Mouse (Mus musculus) midbrain, postnatal 0 days (tissue): Measurements from ENCODE around the gene Sord. TPM values are rescaled to one million over a fixed set of nuclear protein-coding genes. Genes with fewer than 3 reads are reported as not detected.
A peak's percentile ranks its signal among the peaks of the same experiment; 100 is the strongest.

Source experiments
- ATAC-seq: fragments of 200-750 bp; cut with Nextera tagmentation; 2 replicates; pipeline ENCODE4 v1.8.0; 2017; ENCODE audit warnings: moderate number of reproducible peaks, mild to moderate bottlenecking, moderate TSS enrichment, moderate library complexity; ENCODE audit not compliant: low FRiP score
- DNase-seq: peaks from one replicate; pipeline ENCODE4 v3.0.0-alpha.2; 2015; ENCODE audit warnings: low spot score
- H3K27ac ChIP-seq: fragments of 300-500 bp; sonication (generic); 2 replicates; pipeline ENCODE4 v1.5.1; 2014; ENCODE audit warnings: low read depth, mild to moderate bottlenecking, low read length, mixed read lengths
- H3K27me3 ChIP-seq: fragments of 300-500 bp; sonication (generic); 2 replicates; pipeline ENCODE4 v1.6.1; 2014; ENCODE audit warnings: low read length, control low read depth, mixed read lengths; ENCODE audit not compliant: insufficient read depth
- H3K36me3 ChIP-seq: fragments of 300-500 bp; sonication (generic); 2 replicates; pipeline ENCODE4 v1.6.1; 2014; ENCODE audit warnings: low read length, control low read depth, mixed read lengths; ENCODE audit not compliant: insufficient read depth
- H3K4me1 ChIP-seq: fragments of 300-500 bp; sonication (generic); 2 replicates; pipeline ENCODE4 v1.6.1; 2014; ENCODE audit warnings: mild to moderate bottlenecking, control low read depth, antibody characterized with exemption, low read length, mixed read lengths; ENCODE audit not compliant: insufficient read depth
- H3K4me2 ChIP-seq: fragments of 300-500 bp; sonication (generic); 2 replicates; pipeline ENCODE4 v1.6.1; 2014; ENCODE audit warnings: low read depth, mild to moderate bottlenecking, low read length, mixed read lengths; ENCODE audit not compliant: poor library complexity, severe bottlenecking
- H3K4me3 ChIP-seq: fragments of 300-500 bp; sonication (generic); 2 replicates; pipeline ENCODE4 v1.5.1; 2014; ENCODE audit warnings: low read depth, mild to moderate bottlenecking, low read length, moderate library complexity
- H3K9ac ChIP-seq: fragments of 300-500 bp; sonication (generic); replicated peaks from 2 replicates; pipeline ENCODE4 v1.6.1; 2014; ENCODE audit warnings: mild to moderate bottlenecking, low read length, moderate library complexity, mixed read lengths; ENCODE audit not compliant: poor library complexity, severe bottlenecking
- H3K9me3 ChIP-seq: fragments of 300-500 bp; sonication (generic); 2 replicates; pipeline ENCODE4 v1.6.1; 2016; ENCODE audit warnings: low read length, control low read depth
- CTCF ChIP-seq: IDR thresholded peaks from 2 replicates; pipeline ENCODE4 v1.5.1; 2016; ENCODE audit warnings: antibody characterized with exemption, mild to moderate bottlenecking
- WGBS: fragments of 180-500 bp; shearing (Covaris S2); extraction: QIAGEN DNeasy Blood & Tissue Kit; methylation state at CpG from one replicate; pipeline ENCODE4 v1.1.7; 2014; 5-methylcytosine and 5-hydroxymethylcytosine counted together
- polyA plus RNA-seq: library from polyadenylated mRNA; unstranded; fragments of >200 nt; fragmentation: Nextera tagmentation; extraction: Ambion mirVana; gene quantifications from 2 replicates; pipeline ENCODE4 v1.2.1, GENCODE M21; 2015
- total RNA-seq: library from RNA; depleted of rRNA; stranded (reverse); fragments of >200 nt; gene quantifications from 2 replicates; pipeline ENCODE4 v1.2.3, GENCODE M21; 2014

Gene Sord
- total and polyA plus RNA-seq, 2 experiments from 2014 or later = 29.4 to 33.8 TPM

DNA sequence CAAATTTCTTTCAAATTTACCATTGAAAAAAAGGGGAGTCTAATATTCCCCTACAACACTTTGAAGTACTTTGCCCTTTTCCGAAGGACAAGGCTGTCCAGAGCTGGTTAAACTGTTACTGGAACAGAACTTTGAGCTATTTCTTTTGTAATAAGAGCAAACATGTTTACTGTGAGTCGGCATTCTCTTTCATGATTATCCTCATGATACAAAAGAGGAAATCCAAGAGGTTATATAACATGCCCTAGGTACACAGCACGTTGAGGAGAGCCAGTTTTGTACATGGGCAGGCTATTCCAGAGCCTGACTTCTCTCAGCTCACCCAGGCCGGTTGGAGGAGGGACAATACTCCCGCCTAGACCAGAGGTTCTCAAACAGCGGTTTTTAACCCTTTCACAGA lies 7.4 kb downstream of the Sord start:
- H3K4me2 ChIP-seq = no peak overlapping the region
- no peak overlapping the region for H3K27ac ChIP-seq
- no peaks in the 10 kb centered on the region for H3K27me3 ChIP-seq
- no peak for TF ChIP-seq CTCF
- no peaks in the 10 kb centered on the region for H3K9me3 ChIP-seq
- no peaks in the 10 kb centered on the region for H3K4me1 ChIP-seq
- DNase-seq (no peak), ATAC-seq (no peak)
- H3K4me3 ChIP-seq = no peak overlapping the region
- H3K9ac ChIP-seq = no peak overlapping the region
- H3K36me3 ChIP-seq = no peaks in the 10 kb centered on the region
- WGBS = 68% methylated on average over 6 of the region's 6 CpGs

GRCm38 (mm10) chr2:122243671-122244131 lies 9.2 kb downstream of the Sord start:
- 9% methylated on average over 3 of the region's 3 CpGs for WGBS
- H3K9me3 ChIP-seq = no peaks in the 10 kb centered on the region
- peak; percentile 75; the same call in 1 of the 2 replicates for ATAC-seq
- H3K4me1 ChIP-seq = no peaks in the 10 kb centered on the region
- H3K27ac ChIP-seq = no peak overlapping the region
- no peak overlapping the region for H3K4me2 ChIP-seq
- no peaks in the 10 kb centered on the region for H3K27me3 ChIP-seq
- TF ChIP-seq CTCF = peak; percentile 91
- no peak overlapping the region for H3K9ac ChIP-seq
- H3K4me3 ChIP-seq = no peak overlapping the region
- peaks cover 3% of the 10 kb centered on the region; the same call in 1 of the 2 replicates for H3K36me3 ChIP-seq
- DNase-seq = peak; percentile 80

DNA sequence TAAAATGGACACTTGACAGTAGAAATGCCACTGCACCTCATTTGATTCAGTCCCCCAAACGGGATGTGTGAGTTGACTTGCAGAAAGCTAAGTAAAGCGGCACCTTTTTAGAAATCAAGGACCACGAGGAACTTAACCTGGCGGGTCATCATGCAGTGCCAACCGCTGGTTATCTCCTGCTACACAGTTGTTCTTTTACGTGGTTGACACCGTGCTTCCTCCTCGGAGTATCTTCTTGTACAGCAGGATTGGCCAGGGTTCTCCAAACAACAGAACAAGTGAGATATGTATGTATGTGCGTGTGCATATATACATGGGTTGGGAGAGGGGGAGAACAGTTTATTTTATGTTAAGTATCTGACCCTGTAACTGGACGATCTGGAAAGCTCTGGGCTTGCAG lies 13.2 kb downstream of the Sord start:
- H3K9me3 ChIP-seq = no peaks in the 10 kb centered on the region
- ATAC-seq (no peak), DNase-seq (no peak)
- TF ChIP-seq CTCF = no peak
- H3K27me3 ChIP-seq = no peaks in the 10 kb centered on the region
- H3K9ac ChIP-seq = no peak overlapping the region
- peaks cover 3% of the 10 kb centered on the region; the same call in 1 of the 2 replicates for H3K36me3 ChIP-seq
- H3K4me1 ChIP-seq = no peaks in the 10 kb centered on the region
- WGBS = 87% methylated on average over 10 of the region's 10 CpGs
- no peak overlapping the region for H3K4me2 ChIP-seq
- no peak overlapping the region for H3K4me3 ChIP-seq
- no peak overlapping the region for H3K27ac ChIP-seq

DNA sequence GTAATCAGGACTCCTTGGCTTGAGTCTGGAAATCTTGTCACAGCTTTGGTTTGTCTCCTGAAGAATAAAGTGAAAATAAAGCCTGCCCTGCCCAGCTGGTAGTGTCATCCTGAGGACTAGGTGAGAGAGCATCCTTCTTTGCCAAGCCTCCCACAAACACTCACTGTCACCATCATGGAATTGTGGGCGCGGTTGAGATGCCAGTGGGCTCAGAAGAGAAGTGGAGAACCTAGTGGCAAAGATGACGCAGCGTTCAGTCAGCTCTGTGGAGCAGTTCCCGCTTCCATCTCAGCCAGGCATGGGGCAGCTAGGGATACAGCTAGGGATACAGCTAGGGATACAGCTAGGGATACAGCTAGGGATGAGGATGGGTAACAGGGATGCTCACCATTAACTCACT lies 21.4 kb downstream of the Sord start:
- no peak for TF ChIP-seq CTCF
- WGBS = 92% methylated on average over 5 of the region's 5 CpGs
- ATAC-seq = no peak

GRCm38 (mm10) chr2:122260729-122261128 lies 26.2 kb downstream of the Sord start:
- no peak for DNase-seq
- Histone ChIP-seq H3K4me1 (peaks cover 4% of the 10 kb centered on the region; the same call in 1 of the 2 replicates), H3K9ac (no peak overlapping the region), H3K27ac (no peak overlapping the region), H3K9me3 (no peaks in the 10 kb centered on the region), H3K36me3 (no peaks in the 10 kb centered on the region), H3K4me2 (no peak overlapping the region), H3K4me3 (no peak overlapping the region), H3K27me3 (no peaks in the 10 kb centered on the region)
- ATAC-seq = no peak
- no peak for TF ChIP-seq CTCF
- 89% methylated on average over 5 of the region's 5 CpGs for WGBS

More for the DNA sequence above, 21.4 kb downstream of the Sord start:
- no peaks in the 10 kb centered on the region for H3K4me1 ChIP-seq
- H3K9me3 ChIP-seq = no peaks in the 10 kb centered on the region
- H3K4me2 ChIP-seq = no peak overlapping the region
- H3K27ac ChIP-seq = no peak overlapping the region
- no peak overlapping the region for H3K4me3 ChIP-seq
- DNase-seq = no peak
- H3K27me3 ChIP-seq = no peaks in the 10 kb centered on the region
- no peak overlapping the region for H3K9ac ChIP-seq
- H3K36me3 ChIP-seq = no peaks in the 10 kb centered on the region

DNA sequence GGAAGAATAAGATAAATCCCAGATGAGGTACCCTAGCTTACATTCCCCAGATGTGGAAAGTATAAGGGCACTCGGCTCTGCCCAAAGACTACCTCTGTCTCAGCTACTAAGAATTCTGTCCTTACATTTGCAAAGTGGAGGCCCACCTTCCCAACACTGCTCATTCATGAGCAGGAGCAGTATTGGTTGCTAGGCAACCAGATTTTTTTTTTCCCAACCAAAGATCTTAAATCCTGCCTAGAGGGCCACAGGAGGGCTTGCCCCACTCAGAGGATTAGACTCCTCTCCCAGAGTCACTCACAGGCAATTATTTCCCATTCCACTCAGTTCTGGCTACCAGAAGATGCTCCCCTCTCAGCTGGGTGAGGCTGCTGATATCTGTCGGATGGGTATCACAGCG lies 30.1 kb downstream of the Sord start:
- Histone ChIP-seq H3K9ac (no peak overlapping the region), H3K9me3 (no peaks in the 10 kb centered on the region), H3K27me3 (no peaks in the 10 kb centered on the region), H3K36me3 (no peaks in the 10 kb centered on the region), H3K4me2 (no peak overlapping the region), H3K4me3 (no peak overlapping the region), H3K4me1 (peaks cover 4% of the 10 kb centered on the region; the same call in 1 of the 2 replicates), H3K27ac (peak overlapping the region; percentile 59)
- peak; percentile 78 for DNase-seq
- WGBS = 23% methylated on average over 3 of the region's 3 CpGs
- peak; percentile 78 for ATAC-seq
- no peak for TF ChIP-seq CTCF
